Mouse (Mus musculus): ENCODE measurements around the gene Cfl2.
"Not testable (repeated sequence)": the region's sequence is repeated elsewhere in the genome, so short reads cannot be mapped to it uniquely, and the experiment has no call there.

Cfl2 gene

DNA sequence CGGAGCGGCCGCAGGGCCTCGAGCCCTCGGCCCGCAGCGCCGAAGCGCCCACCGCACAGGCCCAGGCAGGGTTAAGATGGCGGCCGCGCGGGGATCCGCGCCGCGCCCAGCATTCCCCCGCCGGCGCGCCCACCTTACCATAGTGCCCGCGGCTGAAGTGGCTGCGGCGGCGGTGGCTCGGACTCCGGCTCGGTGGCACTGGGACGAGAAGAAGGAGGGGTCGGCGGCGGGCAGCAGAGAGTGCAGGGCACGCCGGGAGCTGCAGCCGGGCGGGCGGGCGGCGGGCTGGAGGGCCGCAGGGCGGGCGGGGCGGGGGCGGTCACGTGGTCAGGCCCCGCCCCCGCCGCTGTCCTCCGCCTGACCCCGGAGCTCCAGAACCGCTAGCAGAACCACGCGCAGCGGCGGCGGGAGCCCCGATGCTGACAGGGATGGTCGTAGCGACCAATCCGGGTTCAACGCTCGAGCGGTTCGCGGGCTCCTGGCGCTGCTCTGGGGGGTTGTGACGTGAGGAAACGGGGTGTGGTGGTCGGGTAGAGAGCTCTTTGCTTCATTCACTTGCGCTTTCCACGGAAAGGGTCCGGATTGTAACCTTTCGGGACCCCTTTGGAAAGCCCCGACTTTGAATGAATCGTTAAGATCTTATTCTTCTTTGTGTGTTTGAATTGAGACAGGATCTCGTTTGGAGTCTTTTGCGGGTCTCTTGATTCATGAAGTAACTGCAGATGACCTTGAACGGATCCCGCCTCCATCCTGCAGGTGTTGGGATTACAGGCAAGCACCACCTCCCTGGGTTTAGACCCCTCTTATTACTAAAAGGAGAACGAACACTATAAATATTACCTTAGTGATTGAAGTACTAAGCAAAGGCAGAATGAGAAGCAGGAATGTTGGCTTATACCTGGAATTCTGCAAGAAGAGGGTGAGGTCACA, at the start of gene Cfl2:
Cfl2 (minus strand) TSS at position 272 of the 930 bp plus-strand sequence.
- in situ Hi-C loops (cut with MboI; ENCODE audit: low sequenced_read_pairs) = no loop called here

DNA sequence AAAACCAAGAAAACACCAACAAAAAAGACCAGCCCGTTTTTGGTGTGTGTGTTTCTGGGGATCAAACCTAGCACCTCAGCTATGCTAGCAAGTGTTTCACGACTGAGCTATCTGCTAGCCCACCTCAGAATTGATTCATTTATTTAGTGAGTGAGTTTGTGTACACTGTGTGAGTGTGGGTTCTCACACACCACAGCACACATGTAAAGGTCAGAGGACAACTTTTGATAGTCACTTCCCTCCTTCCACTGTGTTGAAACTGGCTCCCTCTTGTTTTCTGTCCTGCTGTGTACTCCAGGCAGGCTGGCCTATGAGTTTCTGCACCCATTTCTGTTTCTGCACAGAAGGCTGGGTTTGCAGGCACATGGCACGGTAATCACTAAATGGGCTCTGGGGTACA, 47.7 kb upstream of the Cfl2 start:
- in situ Hi-C loops (cut with MboI; ENCODE audit: low sequenced_read_pairs) = no loop called here

DNA sequence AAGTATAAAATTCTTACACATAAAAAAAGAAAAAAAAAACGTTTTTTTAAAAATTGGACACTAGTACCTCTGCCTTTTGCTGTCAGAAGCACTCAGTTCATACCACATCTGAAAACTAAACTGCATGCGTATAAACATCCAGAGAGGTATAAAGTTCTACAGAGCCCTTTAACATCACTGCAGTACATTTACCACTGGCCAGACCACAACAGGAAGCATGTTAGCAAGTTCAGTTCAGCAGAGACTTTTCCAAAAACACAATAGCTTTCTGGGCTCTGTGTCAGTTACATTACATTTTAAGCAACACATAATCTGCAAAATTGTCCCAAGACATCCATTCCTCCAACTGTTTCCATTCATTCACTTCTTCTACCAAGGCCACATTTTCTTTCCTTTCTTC, 29.9 kb upstream of the Cfl2 start:
- in situ Hi-C loops (cut with MboI; ENCODE audit: low sequenced_read_pairs) = not testable (repeated sequence)

DNA sequence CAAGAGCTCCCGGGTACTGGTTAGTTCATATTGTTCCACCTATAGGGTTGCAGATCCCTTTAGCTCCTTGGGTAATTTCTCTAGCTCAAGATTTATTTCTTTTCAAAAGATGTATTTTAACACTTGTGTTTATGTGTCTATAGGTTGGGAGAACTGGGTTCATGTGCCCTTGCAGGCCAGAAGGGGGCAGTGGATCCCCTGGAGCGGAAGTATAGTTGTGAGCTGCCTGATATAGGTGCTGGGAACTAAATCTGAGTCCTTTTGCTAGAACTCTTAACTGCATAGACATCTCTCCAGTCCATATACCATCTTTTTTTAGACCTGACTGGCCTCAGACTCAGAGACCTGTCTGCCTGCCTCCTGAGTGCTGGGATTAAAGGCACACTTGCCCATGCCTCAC, 27.7 kb upstream of the Cfl2 start:
- in situ Hi-C loops (cut with MboI; ENCODE audit: low sequenced_read_pairs) = no loop called here

DNA sequence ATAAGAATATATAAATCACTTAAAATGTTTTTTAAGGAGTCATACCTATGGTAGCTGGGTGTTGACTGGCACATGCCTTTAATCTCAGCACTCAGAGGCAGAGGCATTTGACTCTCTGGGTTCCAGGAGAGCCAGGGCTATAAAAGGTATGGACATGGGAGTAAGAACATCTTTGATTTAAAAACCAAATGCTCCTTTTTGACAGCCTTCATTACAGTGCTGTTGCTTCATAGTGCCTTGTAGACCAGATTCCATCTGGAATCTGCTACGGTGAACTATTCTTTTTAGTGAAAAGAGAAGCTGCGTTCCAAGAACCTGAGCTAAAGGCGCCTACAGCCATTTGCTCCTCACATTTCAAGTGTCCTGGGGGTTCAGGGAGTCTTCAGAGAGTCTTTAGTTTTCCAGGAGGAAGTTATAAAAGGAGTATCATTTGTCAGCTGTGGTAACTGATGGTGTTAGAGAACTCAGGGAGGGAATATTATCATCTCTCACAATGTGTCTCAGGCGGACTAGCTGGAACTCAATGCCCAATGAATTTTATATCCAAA, 25.0 kb upstream of the Cfl2 start:
- in situ Hi-C loops (cut with MboI; ENCODE audit: low sequenced_read_pairs) = no loop called here

DNA sequence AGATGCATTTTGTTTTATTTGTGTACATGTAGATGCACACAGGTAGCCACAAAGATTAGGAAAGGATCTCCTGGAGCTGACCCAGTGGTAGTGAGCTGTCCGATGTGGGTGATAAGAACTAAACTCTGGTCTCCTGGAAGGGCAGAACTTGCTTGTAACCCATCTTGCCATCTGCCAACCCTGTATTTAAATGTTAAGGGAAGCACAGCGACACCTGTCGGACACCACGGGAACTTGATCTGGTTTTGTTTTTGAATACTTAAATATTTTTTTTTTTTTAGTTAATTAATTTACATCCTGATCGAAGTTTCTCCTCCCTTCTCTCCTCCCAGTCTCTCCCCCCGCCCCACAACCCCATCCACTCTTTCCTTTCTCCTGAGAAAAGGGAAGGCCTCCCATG, 17.0 kb upstream of the Cfl2 start:
- in situ Hi-C loops (cut with MboI; ENCODE audit: low sequenced_read_pairs) = no loop called here

DNA sequence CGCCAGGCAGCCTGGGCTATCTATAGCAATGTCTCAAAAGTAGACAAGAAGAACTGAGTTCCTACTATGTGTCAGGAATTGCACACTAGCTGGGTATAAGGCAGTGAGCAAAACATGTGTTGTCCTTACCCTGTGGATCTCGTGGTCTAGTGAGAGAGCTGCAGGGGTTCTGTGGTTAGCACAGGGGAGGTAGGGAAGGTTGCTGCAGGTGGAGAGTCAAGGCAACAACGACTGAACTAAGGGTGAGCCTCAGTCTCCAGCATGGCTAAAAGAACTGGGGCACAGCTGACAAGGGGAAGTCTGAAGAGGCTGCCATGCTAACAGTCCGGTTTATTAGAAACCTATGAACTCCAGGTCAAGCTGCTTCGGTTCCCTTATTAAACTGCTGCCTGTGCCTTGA, 16.5 kb upstream of the Cfl2 start:
- in situ Hi-C loops (cut with MboI; ENCODE audit: low sequenced_read_pairs) = no loop called here

DNA sequence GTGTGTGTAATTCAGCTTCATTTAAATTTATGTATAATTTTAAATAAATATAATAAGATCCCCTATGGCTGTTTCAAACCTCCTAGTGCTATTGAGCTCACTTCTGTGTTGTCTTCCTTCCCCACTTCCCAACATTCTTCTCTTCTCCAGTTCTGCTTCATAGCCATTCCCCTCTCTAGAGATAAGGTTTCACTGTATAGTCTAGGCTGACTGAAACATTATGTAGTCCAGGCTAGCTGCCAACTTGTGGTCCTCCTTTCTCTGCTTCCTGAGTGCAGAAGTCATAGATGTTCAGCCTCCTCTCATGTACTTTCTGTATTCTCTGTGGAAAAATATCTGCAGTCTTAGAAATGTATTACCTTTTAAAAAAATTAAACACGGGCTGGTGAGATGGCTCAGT, 15.2 kb upstream of the Cfl2 start:
- in situ Hi-C loops (cut with MboI; ENCODE audit: low sequenced_read_pairs) = no loop called here

DNA sequence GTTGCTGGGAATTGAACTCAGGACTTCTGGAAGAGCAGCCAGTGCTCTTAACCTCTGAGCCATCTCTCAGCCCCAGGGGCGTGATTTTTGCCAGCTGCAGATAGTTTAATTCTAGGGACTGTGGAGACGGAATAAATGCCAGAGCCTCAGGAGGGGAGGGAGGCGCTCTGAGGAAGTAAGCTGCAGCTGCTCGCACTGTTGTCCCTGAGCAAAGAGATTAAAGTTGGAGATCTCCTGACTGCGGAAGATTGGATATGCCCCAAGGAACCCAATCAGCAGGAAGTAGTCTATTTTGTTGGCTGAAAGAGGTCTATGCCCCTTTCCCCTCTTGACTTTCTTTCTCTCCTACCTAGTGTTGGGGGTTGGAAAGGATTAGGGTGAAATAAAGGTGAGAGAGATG, 14.2 kb upstream of the Cfl2 start:
- in situ Hi-C loops (cut with MboI; ENCODE audit: low sequenced_read_pairs) = no loop called here

DNA sequence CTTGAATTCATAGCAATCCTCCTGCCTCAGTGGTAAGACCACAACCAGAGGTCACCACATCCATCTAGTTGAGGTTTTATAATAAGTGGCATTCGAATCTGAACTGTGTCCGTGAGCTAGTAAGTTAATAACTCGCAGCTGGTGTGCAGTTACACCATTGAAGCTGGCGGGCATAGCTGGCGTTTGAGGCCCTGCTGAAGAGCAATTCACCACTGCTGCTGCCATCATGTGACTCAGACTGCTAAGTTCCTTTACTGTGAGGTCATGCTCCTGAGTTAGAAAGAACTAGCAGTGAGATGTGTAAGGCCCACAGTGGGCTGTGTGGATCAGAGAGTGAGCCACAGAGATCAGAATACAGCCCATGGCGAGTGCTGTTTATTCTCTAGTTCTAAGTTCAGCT, 12.0 kb upstream of the Cfl2 start:
- in situ Hi-C loops (cut with MboI; ENCODE audit: low sequenced_read_pairs) = no loop called here

DNA sequence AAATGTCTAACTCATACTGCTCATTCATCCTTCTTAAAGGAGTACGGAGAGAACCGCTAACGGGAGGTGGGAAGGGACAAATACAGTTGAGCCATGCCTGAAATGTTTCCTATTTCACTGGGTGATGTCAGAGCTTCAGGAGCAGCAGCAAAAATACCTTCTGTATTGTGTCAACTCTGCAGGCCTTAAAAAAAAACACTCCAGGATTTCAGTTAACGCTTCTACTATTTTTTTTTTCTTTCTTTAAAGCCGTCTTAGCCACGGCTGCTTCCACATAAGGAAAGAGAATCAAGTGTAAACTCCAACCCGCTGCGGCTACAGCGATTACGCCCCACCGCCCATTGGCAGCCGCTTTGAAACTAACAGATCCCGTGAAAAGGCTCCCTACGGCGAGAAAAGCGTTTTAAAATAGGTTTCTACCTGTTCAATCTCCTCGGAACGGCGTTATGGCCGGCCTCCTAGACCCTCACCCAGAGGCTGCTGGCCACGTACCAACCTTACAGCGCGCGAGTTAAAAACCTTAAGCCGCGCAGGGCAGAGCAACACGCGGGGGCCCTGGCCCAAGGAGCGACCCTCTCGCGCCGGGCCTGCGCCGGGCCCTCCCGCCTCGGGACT, 579 bp downstream of the Cfl2 start:
- in situ Hi-C loops (cut with MboI; ENCODE audit: low sequenced_read_pairs) = no loop called here

DNA sequence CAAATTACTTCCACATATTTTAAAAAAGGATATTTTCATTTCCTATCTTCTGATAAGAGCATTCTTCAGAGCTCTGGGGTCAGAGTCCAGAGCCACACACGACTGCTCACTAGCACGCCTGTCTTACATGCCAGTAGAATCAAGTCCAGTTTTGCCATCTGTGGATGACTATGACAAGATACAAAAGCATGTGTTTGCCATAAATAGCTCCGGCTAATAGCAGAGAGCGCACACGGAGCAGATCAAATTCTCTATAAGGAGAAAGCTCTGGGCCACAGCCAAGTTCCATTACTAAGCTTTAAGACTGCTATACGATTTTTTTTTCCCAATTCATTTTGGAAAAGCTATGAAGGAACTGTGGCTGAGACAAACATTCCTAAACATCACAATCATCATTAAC, 3.1 kb downstream of the Cfl2 start:
- in situ Hi-C loops (cut with MboI; ENCODE audit: low sequenced_read_pairs) = no loop called here

DNA sequence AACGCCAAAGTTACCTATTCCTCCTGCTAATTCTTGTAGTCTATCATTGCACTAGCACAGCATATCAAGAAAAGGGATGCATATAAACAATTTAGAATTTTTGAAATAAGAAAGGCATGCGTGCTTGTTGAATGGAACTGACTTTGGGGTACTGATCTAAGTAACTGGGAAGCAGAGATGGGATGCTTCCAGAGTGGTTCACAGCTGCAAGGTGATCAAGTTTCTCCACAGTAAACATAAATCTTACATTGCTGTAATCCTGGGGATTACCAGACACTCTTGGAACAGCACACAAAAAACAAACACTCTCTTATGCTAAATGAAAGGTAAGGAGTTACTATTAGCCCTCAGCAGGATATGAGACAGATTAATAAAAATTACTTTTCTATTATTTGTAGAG, 12.1 kb downstream of the Cfl2 start:
- in situ Hi-C loops (cut with MboI; ENCODE audit: low sequenced_read_pairs) = no loop called here

DNA sequence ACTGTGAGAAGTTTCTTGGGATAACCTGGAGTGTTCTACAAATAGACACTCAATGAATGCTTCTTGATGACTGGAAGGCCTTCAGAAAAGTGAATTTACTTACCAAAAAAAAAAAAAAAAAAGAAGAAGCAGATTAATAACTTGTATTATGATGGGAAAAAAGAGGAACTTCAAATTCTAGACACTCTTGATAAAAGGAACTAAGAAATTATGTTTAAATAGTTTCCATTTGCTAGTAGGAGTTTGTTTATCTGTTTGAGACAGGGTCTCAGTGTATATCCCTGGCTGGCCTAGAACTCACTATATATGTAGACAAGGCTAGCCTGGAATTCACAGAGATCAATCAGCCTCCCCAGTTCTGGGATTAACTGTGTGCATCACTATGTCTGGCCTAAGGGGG, 18.3 kb downstream of the Cfl2 start:
- in situ Hi-C loops (cut with MboI; ENCODE audit: low sequenced_read_pairs) = no loop called here

DNA sequence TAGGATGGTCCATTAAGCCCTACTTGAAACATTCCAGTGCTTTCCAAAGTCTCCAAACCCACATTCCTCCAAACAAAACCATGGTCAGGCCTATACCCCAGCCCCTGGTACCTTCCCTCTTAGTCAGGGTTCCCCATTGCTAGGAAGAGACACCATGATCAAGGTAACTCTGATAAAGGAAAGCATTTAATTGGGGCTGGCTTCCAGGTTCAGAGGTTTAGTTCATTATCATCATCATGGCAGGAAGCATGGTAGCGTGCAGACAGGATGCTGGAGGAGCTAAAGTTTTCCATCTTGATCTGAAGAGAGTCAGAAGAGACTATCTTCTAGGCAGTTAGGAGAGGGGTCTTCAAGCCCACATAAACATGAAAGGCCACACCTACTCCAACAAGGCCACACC, 21.1 kb downstream of the Cfl2 start:
- in situ Hi-C loops (cut with MboI; ENCODE audit: low sequenced_read_pairs) = no loop called here

DNA sequence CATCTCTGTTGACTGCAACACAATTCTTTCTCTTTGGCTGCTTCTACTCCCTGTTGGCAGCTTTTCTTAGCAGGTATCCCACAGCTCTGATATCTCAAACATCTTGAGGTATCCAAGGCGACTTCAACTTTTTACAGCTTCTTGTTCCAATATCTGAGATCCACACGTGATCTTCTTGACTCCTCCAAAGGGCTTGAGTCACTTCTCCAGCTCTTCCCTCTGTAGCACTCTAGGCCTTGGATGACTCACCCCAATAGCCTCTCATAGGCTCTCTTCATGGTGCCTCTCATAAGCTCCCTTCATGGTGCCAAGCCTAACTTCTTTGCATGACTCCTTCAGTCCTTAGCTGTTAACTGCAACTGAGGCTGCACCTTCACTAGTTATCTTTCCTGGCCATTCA, 22.9 kb downstream of the Cfl2 start:
- in situ Hi-C loops (cut with MboI; ENCODE audit: low sequenced_read_pairs) = no loop called here

DNA sequence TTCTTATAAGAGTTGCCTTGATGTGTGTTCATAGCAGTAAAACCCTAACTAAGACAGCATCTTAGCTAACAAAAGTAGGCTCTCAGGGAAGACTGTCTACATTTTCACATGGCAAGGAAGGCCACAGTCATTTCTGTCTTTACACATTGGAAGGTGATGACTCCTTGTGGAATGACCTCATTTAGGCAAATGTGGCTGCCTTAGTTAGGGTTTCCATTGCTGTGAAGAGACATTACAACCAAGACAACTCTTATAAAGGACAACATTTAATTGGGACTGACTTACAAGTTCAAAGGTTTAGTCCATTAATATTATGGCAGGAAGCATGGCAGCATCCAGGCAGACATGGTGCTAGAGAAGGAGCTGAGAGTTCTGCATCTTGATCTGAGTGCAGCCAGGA, 23.7 kb downstream of the Cfl2 start:
- in situ Hi-C loops (cut with MboI; ENCODE audit: low sequenced_read_pairs) = no loop called here

DNA sequence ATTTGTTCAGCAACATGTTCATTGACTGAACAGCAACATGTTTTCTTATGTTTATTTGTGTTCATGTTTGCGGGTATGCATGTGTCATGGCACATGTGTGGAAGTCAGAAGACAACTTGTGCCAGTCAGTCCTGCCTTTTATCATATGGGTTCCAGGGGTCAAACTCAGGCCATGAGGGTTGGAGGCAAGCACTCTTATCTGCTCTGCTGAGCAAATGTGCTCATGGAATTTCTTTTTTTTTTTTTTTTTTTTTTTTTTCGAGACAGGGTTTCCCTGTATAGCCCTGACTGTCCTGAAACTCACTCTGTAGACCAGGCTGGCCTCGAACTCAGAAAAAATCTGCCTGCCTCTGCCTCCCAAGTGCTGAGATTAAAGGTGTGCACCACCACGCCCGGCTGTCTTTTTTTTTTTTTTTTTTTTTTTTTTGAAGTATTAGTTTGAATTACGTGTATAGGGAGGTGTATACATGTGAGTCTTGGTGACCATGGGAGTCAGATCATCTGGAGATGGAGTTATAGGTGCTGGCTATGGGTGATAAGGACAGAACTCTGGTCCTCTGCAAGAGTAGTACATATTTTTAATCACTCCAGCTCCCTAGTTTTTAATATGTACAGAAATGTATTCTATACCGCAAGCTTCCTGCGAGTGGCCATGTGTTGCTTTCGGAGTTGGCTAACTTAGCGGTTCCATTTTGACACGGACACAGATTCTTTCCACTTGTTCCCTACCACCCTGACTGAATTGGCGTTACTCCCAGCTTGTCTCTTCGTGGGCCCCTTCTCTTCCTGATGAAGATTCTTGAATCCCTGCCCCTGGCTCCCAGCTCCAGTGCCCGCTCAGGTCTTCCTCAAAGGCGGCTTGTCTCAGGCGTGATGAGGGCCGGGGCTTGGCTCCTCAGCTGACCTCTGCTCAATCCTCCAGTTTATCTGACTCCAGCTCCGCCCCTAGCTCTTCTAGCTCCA, 26.8 kb downstream of the Cfl2 start:
- in situ Hi-C loops (cut with MboI; ENCODE audit: low sequenced_read_pairs) = no loop called here

DNA sequence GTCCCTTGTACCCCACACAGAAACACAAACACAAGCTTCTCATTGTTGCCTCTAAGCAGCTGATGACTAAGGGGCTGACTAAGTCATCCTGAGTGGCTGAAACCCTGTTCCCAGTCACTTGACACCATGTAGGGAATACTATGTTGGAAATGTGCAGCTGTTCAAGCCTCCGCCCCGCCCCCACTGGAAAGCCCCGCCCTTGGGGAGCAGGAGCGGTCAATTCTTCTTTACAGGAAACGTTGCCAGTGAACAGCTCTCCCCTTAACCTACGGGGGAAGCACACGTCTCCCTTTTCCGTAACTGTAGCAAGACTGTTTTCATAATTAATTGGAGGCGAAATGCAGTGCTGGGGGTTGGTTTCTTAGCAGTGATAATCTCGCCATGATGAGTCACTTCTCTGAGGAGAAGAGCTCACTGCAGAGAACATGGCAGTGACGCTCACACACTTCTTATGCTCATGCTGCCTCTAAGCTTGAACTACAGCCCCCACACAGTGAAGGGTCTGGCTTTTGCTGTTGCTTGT, 27.7 kb downstream of the Cfl2 start:
- in situ Hi-C loops (cut with MboI; ENCODE audit: low sequenced_read_pairs) = no loop called here

DNA sequence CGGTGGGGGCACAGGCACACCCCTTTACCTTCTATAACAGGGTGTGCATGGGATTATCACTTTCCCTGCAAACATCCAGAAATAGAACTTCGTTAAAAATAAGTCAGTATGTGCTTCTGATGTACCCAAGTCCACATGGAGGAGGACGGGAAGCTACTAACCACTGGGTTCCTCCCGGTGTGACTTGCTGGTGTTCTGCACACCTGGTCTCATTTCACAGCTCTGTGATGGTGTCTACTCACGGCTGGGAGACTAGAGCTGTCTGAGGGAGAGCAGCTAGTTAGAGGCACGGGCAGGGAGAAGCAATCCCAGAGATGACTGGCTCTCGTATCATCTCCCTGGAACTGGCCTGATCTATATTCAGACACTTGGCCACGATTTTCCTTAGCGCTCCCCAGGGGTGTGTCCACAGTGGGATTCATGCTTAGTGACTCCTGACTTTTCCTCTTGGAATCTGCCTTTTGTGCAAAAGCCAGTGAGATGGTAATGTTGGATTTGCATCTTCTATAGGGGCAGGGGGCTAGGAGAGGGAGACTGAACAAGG, 28.7 kb downstream of the Cfl2 start:
- in situ Hi-C loops (cut with MboI; ENCODE audit: low sequenced_read_pairs) = no loop called here

DNA sequence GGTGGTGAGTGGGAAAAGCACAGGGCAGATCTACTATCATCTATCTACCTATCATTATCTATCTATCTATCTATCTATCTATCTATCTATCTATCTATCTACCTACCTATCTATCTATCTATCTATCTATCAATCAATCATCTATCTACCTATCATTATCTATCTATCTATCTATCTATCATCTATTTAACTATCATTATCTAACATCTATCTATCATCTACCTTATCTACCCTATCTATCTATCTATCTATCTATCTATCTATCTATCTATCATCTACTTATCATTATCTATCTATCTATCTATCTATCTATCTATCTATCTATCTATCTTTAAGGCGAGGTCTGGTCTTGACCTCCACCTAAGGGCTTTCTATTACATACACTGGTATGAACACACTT, 30.8 kb downstream of the Cfl2 start:
- in situ Hi-C loops (cut with MboI; ENCODE audit: low sequenced_read_pairs) = not testable (repeated sequence)

Data from CH12F3 (cell line).